Mouse (Mus musculus): ENCODE measurements around the gene Gtf2h4. TPM values are rescaled to one million over a fixed set of nuclear protein-coding genes. Genes with fewer than 3 reads are reported as not detected.
A peak's percentile ranks its signal among the peaks of the same experiment; 100 is the strongest.

The Gtf2h4 gene
- polyA plus RNA-seq, 1 experiment from 2014 or later = 31.1 TPM

DNA sequence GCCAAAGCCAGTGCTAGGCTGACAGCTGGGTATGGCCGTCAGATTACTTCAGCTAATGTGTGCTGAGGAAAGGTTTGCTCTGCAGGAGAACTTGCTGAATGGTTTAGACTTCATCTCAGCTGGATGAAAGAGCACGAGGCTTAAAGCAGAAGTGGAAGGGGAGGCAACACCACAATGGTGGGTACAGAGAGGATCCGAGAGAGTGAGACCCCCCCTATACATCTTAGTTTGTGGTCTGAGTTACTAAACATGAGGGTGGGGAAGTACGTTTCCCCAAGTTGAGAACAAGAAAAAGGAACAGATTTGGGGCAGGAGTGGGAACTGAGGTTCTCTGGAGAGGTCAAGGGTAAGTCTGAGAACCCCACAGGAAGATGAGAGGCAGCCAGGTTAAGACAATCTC is 18.8 kb upstream of the Gtf2h4 start:
- Histone ChIP-seq H3K27ac (ENCODE audit: low read depth, low read length) (no peak overlapping the region), H3K4me3 (ENCODE audit: low read depth, low read length) (no peak overlapping the region), H3K4me1 (ENCODE audit: control insufficient read depth, insufficient read depth, low read length) (peaks cover 7% of the 10 kb centered on the region), H3K9ac (ENCODE audit: low read depth, low read length) (no peak overlapping the region), H3K27me3 (ENCODE audit: control insufficient read depth, insufficient read depth, low read length) (no peaks in the 10 kb centered on the region; the same call in 1 of the 2 replicates), H3K4me2 (no peak overlapping the region), H3K9me3 (replicated peaks; ENCODE audit: control insufficient read depth, low read length) (no peaks in the 10 kb centered on the region; the same call in 1 of the 2 replicates), H3K36me3 (ENCODE audit: control insufficient read depth, insufficient read depth, low read length) (peaks cover 48% of the 10 kb centered on the region)
- no peak for ATAC-seq (replicated peaks; ENCODE audit: insufficient number of reproducible peaks, low FRiP score, low TSS enrichment)
- WGBS (ENCODE audit: insufficient replicate concordance) = 77% methylated on average over 4 of the region's 4 CpGs

DNA sequence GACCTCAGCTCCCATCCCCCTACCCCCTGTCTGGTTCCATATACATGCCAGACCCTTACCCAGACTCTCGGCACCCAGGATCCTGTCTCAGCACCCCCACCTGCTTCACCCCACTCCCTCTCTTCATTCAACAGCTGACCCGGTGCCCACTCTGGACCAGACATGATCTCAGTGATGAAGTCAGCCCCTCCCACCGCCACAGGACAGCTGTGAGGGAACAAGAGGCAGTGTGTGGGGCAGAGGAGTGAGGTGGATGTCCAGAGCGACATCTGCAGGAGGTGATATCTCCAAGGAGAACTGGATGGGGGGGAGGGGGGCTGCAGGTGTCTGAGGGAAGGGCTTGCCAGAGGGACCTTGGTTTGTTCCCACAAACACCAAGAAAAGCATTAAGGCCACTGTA is 18.3 kb upstream of the Gtf2h4 start:
- no peaks in the 10 kb centered on the region; the same call in 1 of the 2 replicates for H3K9me3 ChIP-seq (replicated peaks; ENCODE audit: control insufficient read depth, low read length)
- no peak overlapping the region for H3K4me3 ChIP-seq (ENCODE audit: low read depth, low read length)
- no peak for ATAC-seq (replicated peaks; ENCODE audit: insufficient number of reproducible peaks, low FRiP score, low TSS enrichment)
- H3K4me1 ChIP-seq (ENCODE audit: control insufficient read depth, insufficient read depth, low read length) = 0 out of 2 replicates have a peak, but pooled peaks cover 1% of the 10 kb centered on the region
- H3K9ac ChIP-seq (ENCODE audit: low read depth, low read length) = no peak overlapping the region
- peaks cover 3% of the 10 kb centered on the region; the same call in 1 of the 2 replicates for H3K27me3 ChIP-seq (ENCODE audit: control insufficient read depth, insufficient read depth, low read length)
- peaks cover 53% of the 10 kb centered on the region for H3K36me3 ChIP-seq (ENCODE audit: control insufficient read depth, insufficient read depth, low read length)
- 67% methylated on average over 4 of the region's 4 CpGs for WGBS (ENCODE audit: insufficient replicate concordance)
- H3K27ac ChIP-seq (ENCODE audit: low read depth, low read length) = no peak overlapping the region
- H3K4me2 ChIP-seq = no peak overlapping the region

DNA sequence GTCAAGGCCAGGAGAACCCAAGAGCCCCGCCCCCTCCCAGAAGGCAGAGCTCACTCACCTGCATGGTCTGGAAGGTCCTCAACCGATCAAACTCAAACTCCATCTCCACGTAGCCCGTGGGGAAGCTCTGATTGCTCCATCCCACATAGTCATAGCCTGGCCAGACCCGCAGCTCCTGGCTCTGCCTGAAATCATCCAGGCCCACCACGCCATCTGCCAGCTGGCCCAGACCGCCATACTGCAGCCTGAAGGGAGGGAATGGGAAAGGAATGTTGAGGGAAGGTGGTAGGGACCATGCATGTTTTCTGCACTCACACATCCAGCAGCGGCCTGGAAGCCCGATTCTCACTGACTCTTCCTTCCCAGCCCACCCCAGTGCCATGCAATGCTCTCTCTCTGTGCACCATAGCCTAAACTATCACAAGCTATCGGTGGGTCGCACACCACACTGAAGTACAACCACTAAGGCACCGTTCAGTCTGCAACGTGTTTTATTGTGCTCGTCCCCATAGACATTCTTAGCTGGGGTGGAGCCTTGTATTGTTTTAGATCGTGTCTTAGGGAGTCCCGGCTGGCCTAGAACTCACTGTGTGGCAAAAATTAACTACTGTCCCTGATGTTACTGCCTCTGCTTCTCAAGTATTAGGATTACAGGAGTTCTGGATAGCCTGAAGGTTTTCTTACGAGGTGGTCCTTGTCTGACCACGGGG is 16.6 kb upstream of the Gtf2h4 start:
- 85% methylated on average over 18 of the region's 18 CpGs for WGBS (ENCODE audit: insufficient replicate concordance)
- no peaks in the 10 kb centered on the region for H3K4me1 ChIP-seq (ENCODE audit: control insufficient read depth, insufficient read depth, low read length)
- no peak overlapping the region for H3K4me2 ChIP-seq
- no peak overlapping the region for H3K9ac ChIP-seq (ENCODE audit: low read depth, low read length)
- H3K9me3 ChIP-seq (replicated peaks; ENCODE audit: control insufficient read depth, low read length) = no peaks in the 10 kb centered on the region
- no peak overlapping the region for H3K4me3 ChIP-seq (ENCODE audit: low read depth, low read length)
- no peak for ATAC-seq (replicated peaks; ENCODE audit: insufficient number of reproducible peaks, low FRiP score, low TSS enrichment)
- H3K27me3 ChIP-seq (ENCODE audit: control insufficient read depth, insufficient read depth, low read length) = peaks cover 3% of the 10 kb centered on the region; the same call in 1 of the 2 replicates
- H3K36me3 ChIP-seq (ENCODE audit: control insufficient read depth, insufficient read depth, low read length) = peaks cover 56% of the 10 kb centered on the region
- no peak overlapping the region for H3K27ac ChIP-seq (ENCODE audit: low read depth, low read length)

DNA sequence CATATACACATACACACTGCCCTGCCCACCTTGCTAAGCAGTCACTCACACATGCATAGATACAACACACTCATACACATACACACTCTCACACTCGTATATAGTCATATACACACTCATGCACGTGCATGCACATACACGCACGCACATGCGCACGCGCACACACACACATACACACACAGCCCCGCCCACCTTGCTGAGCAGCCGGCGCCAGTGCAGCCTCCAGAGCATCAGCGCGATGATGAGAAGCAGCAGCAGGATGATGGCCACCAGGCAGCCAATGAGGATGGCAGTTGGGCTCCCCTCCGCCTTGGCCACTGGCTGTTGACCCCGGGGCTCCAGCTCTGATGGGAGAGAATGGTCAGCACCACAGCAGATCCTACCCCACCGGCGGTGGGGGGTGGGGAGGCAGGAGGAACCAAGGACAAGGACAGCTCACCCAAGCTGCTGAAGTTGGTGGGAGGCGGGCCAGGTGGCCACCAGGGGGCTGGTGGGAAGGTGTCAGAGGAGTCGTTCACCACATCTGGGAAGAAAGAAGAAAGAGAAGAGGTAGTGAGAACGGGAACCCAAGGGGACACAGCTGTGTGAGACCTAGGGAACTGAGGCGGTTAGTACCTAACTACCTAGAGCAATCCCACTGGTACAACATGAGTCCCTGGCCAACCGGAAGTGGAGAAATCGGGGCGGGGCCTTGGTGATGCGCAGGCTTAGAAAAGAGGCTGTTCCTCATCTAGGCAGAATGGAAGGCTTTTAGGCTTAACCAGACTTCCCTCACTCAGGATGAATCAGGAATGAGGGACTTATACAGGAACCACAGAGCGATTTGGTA is 15.0 kb upstream of the Gtf2h4 start:
- no peak for ATAC-seq (replicated peaks; ENCODE audit: insufficient number of reproducible peaks, low FRiP score, low TSS enrichment)
- Histone ChIP-seq H3K4me2 (no peak overlapping the region), H3K36me3 (ENCODE audit: control insufficient read depth, insufficient read depth, low read length) (peaks cover 60% of the 10 kb centered on the region), H3K9me3 (replicated peaks; ENCODE audit: control insufficient read depth, low read length) (no peaks in the 10 kb centered on the region), H3K4me1 (ENCODE audit: control insufficient read depth, insufficient read depth, low read length) (no peaks in the 10 kb centered on the region), H3K27ac (ENCODE audit: low read depth, low read length) (no peak overlapping the region), H3K27me3 (ENCODE audit: control insufficient read depth, insufficient read depth, low read length) (peaks cover 3% of the 10 kb centered on the region; the same call in 1 of the 2 replicates), H3K4me3 (ENCODE audit: low read depth, low read length) (no peak overlapping the region), H3K9ac (ENCODE audit: low read depth, low read length) (no peak overlapping the region)
- 78% methylated on average over 25 of the region's 25 CpGs for WGBS (ENCODE audit: insufficient replicate concordance)

DNA sequence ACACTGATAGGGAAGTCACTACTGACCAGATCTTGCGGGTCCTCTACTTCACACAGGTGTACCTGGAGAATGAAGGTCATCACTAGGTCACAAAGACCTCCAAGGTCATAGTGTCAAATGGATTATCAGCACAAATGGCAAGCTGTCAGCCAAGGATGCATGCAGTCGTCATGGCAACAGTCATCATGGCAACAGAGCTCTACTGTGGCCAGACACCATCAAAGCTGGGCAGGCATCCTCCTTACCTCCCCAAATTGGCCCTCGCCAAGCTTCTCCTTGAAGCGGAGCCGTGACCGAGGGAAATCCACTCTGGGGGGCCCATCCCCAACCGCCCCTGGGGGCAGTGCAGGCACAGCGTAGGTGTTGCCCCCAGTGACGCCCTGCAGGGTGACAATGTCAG is 11.5 kb upstream of the Gtf2h4 start:
- peaks cover 51% of the 10 kb centered on the region for H3K36me3 ChIP-seq (ENCODE audit: control insufficient read depth, insufficient read depth, low read length)
- no peak overlapping the region for H3K27ac ChIP-seq (ENCODE audit: low read depth, low read length)
- H3K4me3 ChIP-seq (ENCODE audit: low read depth, low read length) = no peak overlapping the region
- 66% methylated on average over 9 of the region's 9 CpGs for WGBS (ENCODE audit: insufficient replicate concordance)
- peaks cover 3% of the 10 kb centered on the region; the same call in 1 of the 2 replicates for H3K27me3 ChIP-seq (ENCODE audit: control insufficient read depth, insufficient read depth, low read length)
- ATAC-seq (replicated peaks; ENCODE audit: insufficient number of reproducible peaks, low FRiP score, low TSS enrichment) = no peak
- H3K4me1 ChIP-seq (ENCODE audit: control insufficient read depth, insufficient read depth, low read length) = no peaks in the 10 kb centered on the region
- no peaks in the 10 kb centered on the region for H3K9me3 ChIP-seq (replicated peaks; ENCODE audit: control insufficient read depth, low read length)
- H3K4me2 ChIP-seq = no peak overlapping the region
- no peak overlapping the region for H3K9ac ChIP-seq (ENCODE audit: low read depth, low read length)

DNA sequence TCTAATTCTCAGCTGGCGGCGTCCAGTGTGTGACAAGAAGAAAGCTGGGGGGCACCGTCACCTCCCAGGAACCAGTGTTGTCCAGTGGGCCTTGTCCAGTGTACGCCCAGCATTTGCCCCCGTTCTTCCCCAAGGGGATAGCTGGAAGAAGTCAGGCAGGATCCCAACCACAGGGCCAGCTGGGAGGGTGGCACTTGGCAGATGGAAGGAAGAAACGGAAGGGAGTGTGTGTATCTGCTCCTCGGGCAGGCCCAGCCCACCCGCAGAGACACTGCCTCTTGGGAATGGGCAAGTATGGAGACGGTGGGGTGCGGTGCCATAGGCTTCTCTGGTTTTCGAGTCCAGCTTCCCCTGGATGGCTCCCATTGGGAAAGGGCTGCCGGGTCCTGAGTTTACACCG is 8.4 kb upstream of the Gtf2h4 start:
- H3K27ac ChIP-seq (ENCODE audit: low read depth, low read length) = no peak overlapping the region
- H3K9me3 ChIP-seq (replicated peaks; ENCODE audit: control insufficient read depth, low read length) = no peaks in the 10 kb centered on the region
- H3K36me3 ChIP-seq (ENCODE audit: control insufficient read depth, insufficient read depth, low read length) = peaks cover 30% of the 10 kb centered on the region
- peaks cover 1% of the 10 kb centered on the region; the same call in 1 of the 2 replicates for H3K27me3 ChIP-seq (ENCODE audit: control insufficient read depth, insufficient read depth, low read length)
- 71% methylated on average over 13 of the region's 13 CpGs for WGBS (ENCODE audit: insufficient replicate concordance)
- no peak overlapping the region for H3K4me3 ChIP-seq (ENCODE audit: low read depth, low read length)
- no peak for ATAC-seq (replicated peaks; ENCODE audit: insufficient number of reproducible peaks, low FRiP score, low TSS enrichment)
- H3K9ac ChIP-seq (ENCODE audit: low read depth, low read length) = no peak overlapping the region
- H3K4me2 ChIP-seq = no peak overlapping the region
- no peaks in the 10 kb centered on the region for H3K4me1 ChIP-seq (ENCODE audit: control insufficient read depth, insufficient read depth, low read length)

DNA sequence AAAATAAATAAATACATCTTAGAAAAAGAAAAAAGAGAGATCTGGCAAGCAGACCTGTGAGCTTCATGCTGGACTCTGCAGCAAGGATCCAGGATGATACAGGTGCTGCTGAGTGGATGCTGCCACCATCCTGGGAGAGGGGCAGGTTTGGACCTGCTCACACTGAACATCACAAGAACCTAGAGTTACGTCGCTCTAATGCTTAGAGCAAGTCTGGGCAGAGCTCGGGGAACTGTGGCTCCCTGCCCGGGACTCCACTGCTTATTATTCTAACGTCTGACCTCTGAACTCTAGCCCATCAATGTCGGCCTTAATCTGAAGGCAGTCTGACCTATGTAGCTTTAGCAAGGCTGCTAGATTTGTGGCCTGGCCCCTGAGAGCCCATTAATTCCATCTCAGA is 7.1 kb upstream of the Gtf2h4 start:
- H3K9me3 ChIP-seq (replicated peaks; ENCODE audit: control insufficient read depth, low read length) = no peaks in the 10 kb centered on the region
- H3K27ac ChIP-seq (ENCODE audit: low read depth, low read length) = no peak overlapping the region
- ATAC-seq (replicated peaks; ENCODE audit: insufficient number of reproducible peaks, low FRiP score, low TSS enrichment) = no peak
- H3K4me2 ChIP-seq = no peak overlapping the region
- no peak overlapping the region for H3K9ac ChIP-seq (ENCODE audit: low read depth, low read length)
- WGBS (ENCODE audit: insufficient replicate concordance) = 54% methylated on average over 6 of the region's 6 CpGs
- peaks cover 23% of the 10 kb centered on the region for H3K36me3 ChIP-seq (ENCODE audit: control insufficient read depth, insufficient read depth, low read length)
- H3K4me1 ChIP-seq (ENCODE audit: control insufficient read depth, insufficient read depth, low read length) = no peaks in the 10 kb centered on the region
- H3K4me3 ChIP-seq (ENCODE audit: low read depth, low read length) = no peak overlapping the region
- no peaks in the 10 kb centered on the region for H3K27me3 ChIP-seq (ENCODE audit: control insufficient read depth, insufficient read depth, low read length)

DNA sequence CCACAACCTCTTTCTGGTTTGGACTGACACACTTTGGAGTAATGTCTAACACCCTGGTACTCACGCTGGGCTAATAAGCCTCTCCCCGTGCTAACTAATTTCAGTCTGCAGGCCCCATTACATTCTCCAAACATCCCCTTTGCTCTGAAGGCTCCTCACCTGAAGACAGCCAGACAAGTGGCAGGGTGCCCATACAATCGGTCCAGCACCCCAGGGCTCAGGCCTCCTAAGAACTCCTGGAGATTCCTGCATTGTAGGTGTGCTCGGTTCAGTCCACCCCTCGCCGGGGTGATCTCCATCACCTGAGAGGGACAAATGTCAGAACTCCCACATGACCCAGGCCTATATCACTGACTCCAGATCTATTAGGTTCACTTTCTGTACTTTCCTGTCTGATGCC is 1.0 kb downstream of the Gtf2h4 start:
- Histone ChIP-seq H3K27ac (ENCODE audit: low read depth, low read length) (no peak overlapping the region), H3K4me1 (ENCODE audit: control insufficient read depth, insufficient read depth, low read length) (peaks cover 3% of the 10 kb centered on the region; the same call in 1 of the 2 replicates), H3K9ac (ENCODE audit: low read depth, low read length) (no peak overlapping the region; the same call in 1 of the 2 replicates), H3K4me2 (peak overlapping the region; percentile 75; the same call in 1 of the 2 replicates), H3K4me3 (ENCODE audit: low read depth, low read length) (no peak overlapping the region), H3K9me3 (replicated peaks; ENCODE audit: control insufficient read depth, low read length) (no peaks in the 10 kb centered on the region), H3K27me3 (ENCODE audit: control insufficient read depth, insufficient read depth, low read length) (no peaks in the 10 kb centered on the region), H3K36me3 (ENCODE audit: control insufficient read depth, insufficient read depth, low read length) (no peaks in the 10 kb centered on the region)
- WGBS (ENCODE audit: insufficient replicate concordance) = 84% methylated on average over 6 of the region's 6 CpGs
- ATAC-seq (replicated peaks; ENCODE audit: insufficient number of reproducible peaks, low FRiP score, low TSS enrichment) = no peak

Measured in heart, embryonic 11.5 days (tissue).